Mouse (Mus musculus): ENCODE results near the gene Atf7ip.

Gene Atf7ip

GRCm38 (mm10) chr6:136522658-136523057 lies 16.7 kb downstream of the Atf7ip start:
- DNase-seq (ENCODE audit: low spot score in 2 of 2), result no peak

- DNase-seq (ENCODE audit: low spot score in 2 of 2), result no peak
Measured at GRCm38 (mm10) chr6:136524751-136525150, 18.8 kb downstream of the Atf7ip start.

GRCm38 (mm10) chr6:136525567-136525966 lies 19.6 kb downstream of the Atf7ip start:
- no peak for DNase-seq (ENCODE audit: low spot score in 2 of 2)

GRCm38 (mm10) chr6:136529156-136529555 lies 23.2 kb downstream of the Atf7ip start:
- DNase-seq (ENCODE audit: low spot score in 2 of 2), result no peak

- peak; percentile 61 to 64 for DNase-seq (ENCODE audit: low spot score in 2 of 2)
Measured at GRCm38 (mm10) chr6:136531792-136532230, 25.8 kb downstream of the Atf7ip start.

- DNase-seq (ENCODE audit: low spot score in 2 of 2), result no peak
Measured at GRCm38 (mm10) chr6:136532535-136533291, 26.7 kb downstream of the Atf7ip start.

- no peak for DNase-seq (ENCODE audit: low spot score in 2 of 2)
Measured at GRCm38 (mm10) chr6:136533804-136534203, 27.8 kb downstream of the Atf7ip start.

GRCm38 (mm10) chr6:136534444-136534843 lies 28.5 kb downstream of the Atf7ip start:
- no peak for DNase-seq (ENCODE audit: low spot score in 2 of 2)

GRCm38 (mm10) chr6:136535176-136535575 lies 29.2 kb downstream of the Atf7ip start:
- no peak for DNase-seq (ENCODE audit: low spot score in 2 of 2)

GRCm38 (mm10) chr6:136536121-136536520 lies 30.2 kb downstream of the Atf7ip start:
- no peak for DNase-seq (ENCODE audit: low spot score in 2 of 2)

- DNase-seq (ENCODE audit: low spot score in 2 of 2), result no peak
Measured at GRCm38 (mm10) chr6:136541350-136541749, 35.4 kb downstream of the Atf7ip start.

GRCm38 (mm10) chr6:136542105-136542504 lies 36.1 kb downstream of the Atf7ip start:
- DNase-seq (ENCODE audit: low spot score in 2 of 2), result no peak

GRCm38 (mm10) chr6:136543164-136543563 lies 37.2 kb downstream of the Atf7ip start:
- no peak for DNase-seq (ENCODE audit: low spot score in 2 of 2)

GRCm38 (mm10) chr6:136545284-136545870 lies 39.4 kb downstream of the Atf7ip start:
- DNase-seq (ENCODE audit: low spot score in 2 of 2), result no peak

- DNase-seq (ENCODE audit: low spot score in 2 of 2), result no peak
Measured at GRCm38 (mm10) chr6:136546286-136546685, 40.3 kb downstream of the Atf7ip start.

- DNase-seq (ENCODE audit: low spot score in 2 of 2), result no peak
Measured at GRCm38 (mm10) chr6:136546987-136547386, 41.0 kb downstream of the Atf7ip start.

- DNase-seq (ENCODE audit: low spot score in 2 of 2), result no peak
Measured at GRCm38 (mm10) chr6:136548041-136548770, 42.2 kb downstream of the Atf7ip start.

- DNase-seq (ENCODE audit: low spot score in 2 of 2), result no peak
Measured at GRCm38 (mm10) chr6:136548796-136549195, 42.8 kb downstream of the Atf7ip start.

- no peak for DNase-seq (ENCODE audit: low spot score in 2 of 2)
Measured at GRCm38 (mm10) chr6:136549606-136550005, 43.6 kb downstream of the Atf7ip start.

GRCm38 (mm10) chr6:136550596-136551304 lies 44.8 kb downstream of the Atf7ip start:
- DNase-seq (ENCODE audit: low spot score in 2 of 2), result peak in 1 of 2 experiments; percentile 23

- DNase-seq (ENCODE audit: low spot score in 2 of 2), result no peak
Measured at GRCm38 (mm10) chr6:136551550-136552109, 45.7 kb downstream of the Atf7ip start.

- DNase-seq (ENCODE audit: low spot score in 2 of 2), result no peak
Measured at GRCm38 (mm10) chr6:136553156-136553555, 47.2 kb downstream of the Atf7ip start.
